8 mouse cellular contexts compared by ENCODE assay signal in the genomic region with DNA sequence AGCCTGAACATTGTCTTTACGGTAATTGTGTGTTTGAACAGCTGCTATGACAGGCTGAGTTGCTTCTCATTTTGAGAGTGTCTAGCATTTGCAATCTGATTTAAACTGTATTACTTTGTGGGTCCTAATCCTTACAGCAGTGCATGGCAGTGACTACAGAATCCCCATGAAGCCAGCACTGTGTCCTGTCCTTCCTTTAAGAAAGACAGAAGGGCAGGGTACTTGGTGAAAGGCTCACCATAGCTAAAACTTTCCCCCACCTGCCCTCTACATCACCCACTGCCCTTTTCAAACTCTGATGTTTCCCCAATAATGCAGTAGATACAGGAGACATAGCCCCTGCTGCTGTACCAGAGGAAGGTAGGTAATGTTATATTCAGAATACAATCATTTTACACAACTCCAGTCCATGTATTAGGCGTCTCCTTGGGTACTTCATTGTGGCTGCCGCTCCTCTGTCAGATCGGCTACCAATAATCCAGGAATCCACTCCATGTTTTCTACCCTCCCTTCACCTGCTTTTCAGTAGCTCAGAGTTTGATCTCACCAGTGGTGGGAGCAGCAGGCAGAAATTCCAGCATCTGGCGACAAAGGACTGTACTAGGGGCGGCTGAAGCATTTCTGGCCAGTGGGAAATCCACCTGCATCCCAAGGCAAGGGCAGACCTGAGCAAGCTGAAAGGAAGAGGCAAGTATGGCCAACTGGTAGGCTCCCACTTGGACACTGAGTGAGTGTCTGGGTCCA.
DNase-seq lines count a peak whose midpoint lies in the region; ATAC-seq and TF ChIP-seq lines count a peak whose summit lies in the region.

No protein-coding gene starts in this region.

- DNase-seq in 416B (ENCODE audit: low read depth) = peak; percentile 13
- DNase-seq in CH12.LX (ENCODE audit: extremely low read depth) = peak; percentile 29
- peak; percentile 29 for DNase-seq in induced T-regulatory cell, adult 2 months (ENCODE audit: low read depth)
- peak; percentile 8 to 28 for DNase-seq in left cerebral cortex, postnatal 36 days (ENCODE audit: low spot score in 2 of 2)
- DNase-seq in thymus, adult 2 months = peak; percentile 33
- DNase-seq in urinary bladder, postnatal 4 days (ENCODE audit: low spot score in 2 of 2) = no peak

- dilution Hi-C loops in CH12.LX (cut with MboI; ENCODE audit: extremely low pct_ligation_motif_present, extremely low pct_unique_long_range_greater_than_20kb, low sequenced_read_pairs) = no loop called here

- in situ Hi-C loops in CH12.LX (cut with MboI; ENCODE audit: low pct_ligation_motif_present, low pct_unique_long_range_greater_than_20kb, low sequenced_read_pairs) = no loop called here

- no peak for TF ChIP-seq EP300 in CH12.LX (IDR thresholded peaks at IDR 0.05; ENCODE audit: low read length)

- 17% methylated on average over 6 of the region's 6 CpGs for WGBS in embryonic facial prominence, embryonic 15.5 days
- WGBS in midbrain, embryonic 15.5 days = 13% methylated on average over 6 of the region's 6 CpGs
- WGBS in thymus, adult 2 months = 28% methylated on average over 6 of the region's 6 CpGs

- no peak for ATAC-seq in embryonic facial prominence, embryonic 15.5 days (ENCODE audit: insufficient number of reproducible peaks, low FRiP score, low TSS enrichment, low read depth)
- peak; percentile 91 for ATAC-seq in midbrain, embryonic 15.5 days (replicated peaks)

- intact Hi-C loops in left cerebral cortex, postnatal 36 days (cut with DNase I) = no loop called here

- no peaks in the 10 kb centered on the region for H3K36me3 ChIP-seq in CH12.LX (replicated peaks in 1 of 2; ENCODE audit: control insufficient read depth in 1 of 2, insufficient read depth in 1 of 2, low read length in 1 of 2)
- no peaks in the 10 kb centered on the region for H3K36me3 ChIP-seq in embryonic facial prominence, embryonic 15.5 days
- no peaks in the 10 kb centered on the region for H3K36me3 ChIP-seq in midbrain, embryonic 15.5 days (replicated peaks)
- H3K36me3 ChIP-seq in thymus, adult 2 months (ENCODE audit: control insufficient read depth, insufficient read depth, low read length) = no peaks in the 10 kb centered on the region

- H3K4me1 ChIP-seq in CH12.LX (ENCODE audit: control insufficient read depth in 1 of 2, insufficient read depth in 2 of 2) = peaks cover 0 to 9% of the 10 kb centered on the region in 2 experiments; a peak in 2 of 4 replicates
- peaks cover 15% of the 10 kb centered on the region for H3K4me1 ChIP-seq in embryonic facial prominence, embryonic 15.5 days
- H3K4me1 ChIP-seq in midbrain, embryonic 15.5 days = peaks cover 39% of the 10 kb centered on the region
- H3K4me1 ChIP-seq in thymus, adult 2 months (replicated peaks; ENCODE audit: control insufficient read depth, insufficient read depth, low read length) = peaks cover 5% of the 10 kb centered on the region

- TF ChIP-seq CTCF in CH12.LX (conservative IDR thresholded peaks at IDR 0.05 in 1 of 2, IDR thresholded peaks at IDR 0.05 in 1 of 2; ENCODE audit: low read depth in 2 of 2, low read length in 2 of 2) = no peak
- no peak for TF ChIP-seq CTCF in thymus, adult 2 months (IDR thresholded peaks at IDR 0.05; ENCODE audit: borderline replicate concordance, control insufficient read depth, extremely low read depth, insufficient read depth, low read length, poor library complexity)

- no peaks in the 10 kb centered on the region for H3K9me3 ChIP-seq in CH12.LX (replicated peaks; ENCODE audit: low read length)
- H3K9me3 ChIP-seq in embryonic facial prominence, embryonic 15.5 days (replicated peaks) = no peaks in the 10 kb centered on the region
- no peaks in the 10 kb centered on the region for H3K9me3 ChIP-seq in midbrain, embryonic 15.5 days

- no peak overlapping the region for H3K27ac ChIP-seq in CH12.LX (ENCODE audit: insufficient read depth, low read depth)
- no peak overlapping the region for H3K27ac ChIP-seq in embryonic facial prominence, embryonic 15.5 days (replicated peaks)
- H3K27ac ChIP-seq in midbrain, embryonic 15.5 days = peak overlapping the region; percentile 88
- no peak overlapping the region for H3K27ac ChIP-seq in thymus, adult 2 months (ENCODE audit: control insufficient read depth, insufficient read depth, low read length)

- no peak for TF ChIP-seq POLR2A in CH12.LX (IDR thresholded peaks at IDR 0.05; ENCODE audit: low read depth, low read length)
- TF ChIP-seq POLR2A in thymus, adult 2 months (IDR thresholded peaks at IDR 0.05; ENCODE audit: control insufficient read depth, extremely low read depth, insufficient read depth, low read length, poor library complexity) = no peak

- no peaks in the 10 kb centered on the region for H3K27me3 ChIP-seq in CH12.LX (replicated peaks)
- no peaks in the 10 kb centered on the region; the same call in 1 of the 2 replicates for H3K27me3 ChIP-seq in embryonic facial prominence, embryonic 15.5 days
- H3K27me3 ChIP-seq in midbrain, embryonic 15.5 days (replicated peaks) = no peaks in the 10 kb centered on the region
- H3K27me3 ChIP-seq in thymus, adult 2 months (ENCODE audit: control insufficient read depth, insufficient read depth, low read length) = no peaks in the 10 kb centered on the region

- TF ChIP-seq RAD21 in CH12.LX (IDR thresholded peaks at IDR 0.05; ENCODE audit: low read depth, low read length) = no peak

- no peak overlapping the region for H3K9ac ChIP-seq in CH12.LX (ENCODE audit: insufficient read depth, low read depth)
- H3K9ac ChIP-seq in embryonic facial prominence, embryonic 15.5 days = no peak overlapping the region
- peak overlapping the region; percentile 62 for H3K9ac ChIP-seq in midbrain, embryonic 15.5 days

- no peaks in the 10 kb centered on the region for H3K79me2 ChIP-seq in CH12.LX (replicated peaks; ENCODE audit: control insufficient read depth, extremely low read depth, insufficient read depth, poor library complexity, severe bottlenecking)

- no peak overlapping the region for H3K4me3 ChIP-seq in CH12.LX (replicated peaks in 1 of 3; ENCODE audit: low read depth in 2 of 3, low read length in 2 of 3, poor library complexity in 1 of 3)
- no peak overlapping the region for H3K4me3 ChIP-seq in embryonic facial prominence, embryonic 15.5 days (replicated peaks)
- peak overlapping the region; percentile 57 for H3K4me3 ChIP-seq in midbrain, embryonic 15.5 days
- no peak overlapping the region for H3K4me3 ChIP-seq in thymus, adult 2 months (ENCODE audit: control insufficient read depth, insufficient read depth, low read length)

- H3K4me2 ChIP-seq in CH12.LX (ENCODE audit: insufficient read depth, low read depth, poor library complexity, severe bottlenecking) = no peak overlapping the region
- peak overlapping the region; percentile 6; the same call in 1 of the 2 replicates for H3K4me2 ChIP-seq in embryonic facial prominence, embryonic 15.5 days (replicated peaks)
- H3K4me2 ChIP-seq in midbrain, embryonic 15.5 days = peak overlapping the region; percentile 54

TF ChIP-seq in CH12.LX, 34 proteins besides CTCF, POLR2A, EP300 and RAD21:
- no peak for TF ChIP-seq HCFC1 (IDR thresholded peaks at IDR 0.05; ENCODE audit: low read depth, low read length)
- TF ChIP-seq MAFK (IDR thresholded peaks at IDR 0.05; ENCODE audit: insufficient replicate concordance, low read length) = no peak
- no peak for TF ChIP-seq TBP (conservative IDR thresholded peaks at IDR 0.05; ENCODE audit: low read depth, low read length)

Comparison
In these comparisons a context has a peak if more than half of its experiments do, and no peak if none do; other contexts are left out.
1. DNase-seq: peak in 416B (single experiment), CH12.LX (single experiment), induced T-regulatory cell, adult 2 months (single experiment), left cerebral cortex, postnatal 36 days (2 of 2) and thymus, adult 2 months (single experiment); none in urinary bladder, postnatal 4 days (0 of 2).